Mouse (Mus musculus) midbrain, embryonic 14.5 days (tissue): ENCODE measurements at regions not wholly inside any gene's neighbourhood (a gene's known extent, or its start where the extent isn't known, plus 50 kb on each side); places are given as distances from the start of the nearest gene placed in this dataset.

Source experiments
- ATAC-seq: fragments of 200-750 bp; cut with Nextera tagmentation; 2 replicates; pipeline ENCODE4 v1.8.0; 2017; ENCODE audit warnings: moderate number of reproducible peaks, moderate library complexity; ENCODE audit not compliant: low FRiP score, low TSS enrichment
- DNase-seq: peaks from one replicate; pipeline ENCODE4 v3.0.0-alpha.2; 2015
- H3K27ac ChIP-seq: fragments of 300-500 bp; sonication (generic); replicated peaks from 2 replicates; pipeline ENCODE4 v1.5.1; 2014; ENCODE audit warnings: mild to moderate bottlenecking, low read depth, low read length, moderate library complexity
- H3K27me3 ChIP-seq: fragments of 300-500 bp; sonication (generic); 2 replicates; pipeline ENCODE4 v1.6.1; 2014; ENCODE audit warnings: low read length, control low read depth, mixed read lengths; ENCODE audit not compliant: control insufficient read depth, insufficient read depth
- H3K36me3 ChIP-seq: fragments of 300-500 bp; sonication (generic); 2 replicates; pipeline ENCODE4 v1.6.1; 2014; ENCODE audit warnings: low read length, control low read depth; ENCODE audit not compliant: control insufficient read depth, insufficient read depth
- H3K4me1 ChIP-seq: fragments of 300-500 bp; sonication (generic); 2 replicates; pipeline ENCODE4 v1.6.1; 2014; ENCODE audit warnings: mild to moderate bottlenecking, antibody characterized with exemption, low read length, control low read depth; ENCODE audit not compliant: control insufficient read depth, insufficient read depth
- H3K4me2 ChIP-seq: fragments of 300-500 bp; sonication (generic); 2 replicates; pipeline ENCODE4 v1.6.1; 2014; ENCODE audit warnings: mild to moderate bottlenecking, low read length, moderate library complexity
- H3K4me3 ChIP-seq: fragments of 300-500 bp; sonication (generic); replicated peaks from 2 replicates; pipeline ENCODE4 v1.5.1; 2014; ENCODE audit warnings: low read depth, low read length
- H3K9ac ChIP-seq: fragments of 300-500 bp; sonication (generic); replicated peaks from 2 replicates; pipeline ENCODE4 v1.6.1; 2014; ENCODE audit warnings: mild to moderate bottlenecking, low read length, moderate library complexity
- H3K9me3 ChIP-seq: fragments of 300-500 bp; sonication (generic); 2 replicates; pipeline ENCODE4 v1.6.1; 2016; ENCODE audit warnings: low read length, control low read depth, mixed read lengths; ENCODE audit not compliant: control insufficient read depth
- WGBS: fragments of 180-500 bp; shearing (Covaris S2); extraction: QIAGEN DNeasy Blood & Tissue Kit; methylation state at CpG from one replicate; pipeline ENCODE4 v1.1.7; 2014; 5-methylcytosine and 5-hydroxymethylcytosine counted together

GRCm38 (mm10) chr13:101422082-101422481 is 345.9 kb downstream of the Pik3r1 start:
- H3K27ac ChIP-seq: no peak overlapping the region
- DNase-seq: no peak
- H3K27me3 ChIP-seq: no peaks in the 10 kb centered on the region
- 0 out of 2 replicates have a peak, but pooled peaks cover 3% of the 10 kb centered on the region for H3K4me1 ChIP-seq
- no peak overlapping the region for H3K4me2 ChIP-seq
- H3K9ac ChIP-seq: no peak overlapping the region
- H3K36me3 ChIP-seq: no peaks in the 10 kb centered on the region
- H3K4me3 ChIP-seq: no peak overlapping the region
- no peak for ATAC-seq
- WGBS: 89% methylated on average over 3 of the region's 3 CpGs
- H3K9me3 ChIP-seq: no peaks in the 10 kb centered on the region

GRCm38 (mm10) chr13:101419457-101420025 is 348.5 kb downstream of the Pik3r1 start:
- ATAC-seq: no peak
- Histone ChIP-seq H3K27ac (no peak overlapping the region), H3K4me3 (no peak overlapping the region), H3K9me3 (no peaks in the 10 kb centered on the region), H3K4me2 (no peak overlapping the region), H3K36me3 (no peaks in the 10 kb centered on the region), H3K9ac (no peak overlapping the region), H3K27me3 (no peaks in the 10 kb centered on the region), H3K4me1 (0 out of 2 replicates have a peak, but pooled peaks cover 3% of the 10 kb centered on the region)
- WGBS: 61% methylated on average over 7 of the region's 7 CpGs
- DNase-seq: peak; percentile 56

DNA sequence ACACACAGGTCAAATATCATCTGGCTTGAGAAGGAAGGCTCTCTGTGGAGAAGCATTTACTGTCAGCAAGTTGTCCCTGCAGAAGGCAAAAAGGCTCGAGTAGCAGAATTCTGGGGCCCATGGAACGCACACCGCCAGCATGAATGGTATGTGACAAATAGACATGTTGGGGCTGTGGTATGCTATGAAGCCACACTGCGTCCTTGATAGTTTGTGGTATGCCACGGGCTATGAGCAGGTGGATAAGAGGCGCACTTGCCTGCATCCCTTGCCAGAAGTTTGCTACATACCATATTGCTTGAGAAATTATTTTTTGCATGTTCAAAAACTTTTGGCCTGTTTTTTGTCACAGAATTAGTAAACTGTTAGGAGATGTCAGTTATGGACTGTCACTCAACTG is 349.7 kb downstream of the Pik3r1 start:
- H3K27ac ChIP-seq: no peak overlapping the region
- ATAC-seq (no peak), DNase-seq (no peak)
- no peaks in the 10 kb centered on the region for H3K27me3 ChIP-seq
- WGBS: 95% methylated on average over 6 of the region's 6 CpGs
- H3K9me3 ChIP-seq: no peaks in the 10 kb centered on the region
- H3K4me1 ChIP-seq: 0 out of 2 replicates have a peak, but pooled peaks cover 3% of the 10 kb centered on the region
- H3K9ac ChIP-seq: no peak overlapping the region
- H3K36me3 ChIP-seq: no peaks in the 10 kb centered on the region
- no peak overlapping the region for H3K4me3 ChIP-seq
- H3K4me2 ChIP-seq: no peak overlapping the region

GRCm38 (mm10) chr13:101408885-101409284 is 359.1 kb downstream of the Pik3r1 start:
- no peak overlapping the region for H3K4me2 ChIP-seq
- no peak overlapping the region for H3K9ac ChIP-seq
- no peaks in the 10 kb centered on the region for H3K27me3 ChIP-seq
- H3K4me3 ChIP-seq: no peak overlapping the region
- H3K9me3 ChIP-seq: no peaks in the 10 kb centered on the region
- ATAC-seq: no peak
- no peaks in the 10 kb centered on the region for H3K36me3 ChIP-seq
- no peak overlapping the region for H3K27ac ChIP-seq
- WGBS: 91% methylated on average over 4 of the region's 4 CpGs
- no peaks in the 10 kb centered on the region for H3K4me1 ChIP-seq
- DNase-seq: no peak

GRCm38 (mm10) chr13:101407633-101408032 is 360.4 kb downstream of the Pik3r1 start:
- Histone ChIP-seq H3K36me3 (no peaks in the 10 kb centered on the region), H3K4me1 (no peaks in the 10 kb centered on the region), H3K9me3 (no peaks in the 10 kb centered on the region), H3K27ac (no peak overlapping the region), H3K27me3 (no peaks in the 10 kb centered on the region), H3K4me2 (no peak overlapping the region), H3K4me3 (no peak overlapping the region), H3K9ac (no peak overlapping the region)
- ATAC-seq (no peak), DNase-seq (no peak)
- WGBS: 97% methylated on average over 1 of the region's 1 CpGs

DNA sequence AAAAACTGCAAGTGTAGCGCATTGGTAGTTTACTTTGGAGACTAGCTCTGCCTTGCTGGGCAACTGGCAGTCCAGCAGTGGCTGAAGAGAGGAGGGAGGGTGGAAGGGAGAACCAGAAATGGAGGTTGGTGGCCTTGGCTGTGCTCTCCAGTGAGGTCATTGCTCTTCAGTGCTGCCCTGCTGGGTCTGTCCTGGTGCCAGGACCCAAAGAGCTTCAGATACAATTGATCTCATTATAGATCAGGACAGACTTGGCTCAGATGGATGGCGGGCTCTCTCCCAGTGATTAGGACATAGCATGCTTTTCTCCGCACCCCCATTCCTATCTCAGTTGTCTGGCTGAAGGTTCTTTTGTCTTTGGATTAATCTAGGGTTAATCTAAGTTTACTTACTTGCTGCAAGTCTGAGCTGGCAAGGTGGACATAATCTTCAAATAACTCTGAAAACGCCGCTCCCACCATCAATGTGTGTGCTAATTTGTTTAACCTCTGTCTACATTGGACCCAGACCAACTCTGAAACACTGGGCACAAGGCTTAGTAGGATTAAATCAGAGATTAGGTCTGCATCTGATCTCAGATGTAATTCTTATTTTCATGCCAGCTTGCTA is 394.3 kb downstream of the Pik3r1 start:
- H3K36me3 ChIP-seq: no peaks in the 10 kb centered on the region
- no peaks in the 10 kb centered on the region for H3K4me1 ChIP-seq
- H3K9ac ChIP-seq: no peak overlapping the region
- no peak for DNase-seq
- H3K4me3 ChIP-seq: no peak overlapping the region
- no peaks in the 10 kb centered on the region for H3K27me3 ChIP-seq
- H3K4me2 ChIP-seq: no peak overlapping the region
- WGBS: 78% methylated on average over 5 of the region's 5 CpGs
- ATAC-seq: no peak
- no peaks in the 10 kb centered on the region for H3K9me3 ChIP-seq
- no peak overlapping the region for H3K27ac ChIP-seq

DNA sequence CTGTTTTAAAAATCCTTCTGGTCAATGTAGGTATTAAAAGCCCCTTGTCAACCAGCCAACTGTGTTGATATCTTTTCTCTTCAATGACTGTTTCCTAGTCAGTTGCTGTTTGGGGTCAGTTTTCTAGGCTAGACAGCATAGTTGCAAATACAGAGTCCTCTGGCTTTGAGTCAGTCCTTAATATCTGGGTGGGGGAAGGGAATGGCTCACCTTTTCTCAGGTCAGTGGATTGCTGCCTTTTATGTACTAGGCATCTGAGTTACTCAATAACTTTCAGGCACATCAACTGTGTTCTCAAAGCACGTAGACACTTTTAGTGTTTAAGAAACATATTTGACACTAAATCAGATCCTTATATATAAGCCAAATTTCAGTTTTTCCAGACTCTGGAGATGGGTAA is 396.1 kb downstream of the Pik3r1 start:
- H3K4me2 ChIP-seq: no peak overlapping the region
- H3K27ac ChIP-seq: no peak overlapping the region
- no peak overlapping the region for H3K9ac ChIP-seq
- DNase-seq (no peak), ATAC-seq (no peak)
- H3K4me3 ChIP-seq: no peak overlapping the region
- WGBS: 94% methylated on average over 1 of the region's 1 CpGs
- no peaks in the 10 kb centered on the region for H3K4me1 ChIP-seq
- no peaks in the 10 kb centered on the region for H3K9me3 ChIP-seq
- no peaks in the 10 kb centered on the region for H3K36me3 ChIP-seq
- H3K27me3 ChIP-seq: no peaks in the 10 kb centered on the region

GRCm38 (mm10) chr13:101368170-101368569 is 399.8 kb downstream of the Pik3r1 start:
- WGBS: 88% methylated on average over 5 of the region's 5 CpGs
- DNase-seq: no peak
- Histone ChIP-seq H3K9ac (no peak overlapping the region), H3K4me3 (no peak overlapping the region), H3K36me3 (no peaks in the 10 kb centered on the region), H3K9me3 (no peaks in the 10 kb centered on the region), H3K27ac (no peak overlapping the region), H3K27me3 (no peaks in the 10 kb centered on the region), H3K4me2 (no peak overlapping the region), H3K4me1 (no peaks in the 10 kb centered on the region)
- ATAC-seq: no peak

- H3K9ac ChIP-seq: no peak overlapping the region
- 89% methylated on average over 3 of the region's 3 CpGs for WGBS
- no peaks in the 10 kb centered on the region for H3K27me3 ChIP-seq
- H3K9me3 ChIP-seq: no peaks in the 10 kb centered on the region
- H3K4me3 ChIP-seq: no peak overlapping the region
- no peaks in the 10 kb centered on the region for H3K36me3 ChIP-seq
- H3K27ac ChIP-seq: no peak overlapping the region
- no peak for DNase-seq
- ATAC-seq: no peak
- H3K4me2 ChIP-seq: no peak overlapping the region
- no peaks in the 10 kb centered on the region for H3K4me1 ChIP-seq
Observed at GRCm38 (mm10) chr13:101355363-101355762, 412.7 kb downstream of the Pik3r1 start.
